8 mouse cellular contexts compared by ENCODE assay signal in the genomic region with DNA sequence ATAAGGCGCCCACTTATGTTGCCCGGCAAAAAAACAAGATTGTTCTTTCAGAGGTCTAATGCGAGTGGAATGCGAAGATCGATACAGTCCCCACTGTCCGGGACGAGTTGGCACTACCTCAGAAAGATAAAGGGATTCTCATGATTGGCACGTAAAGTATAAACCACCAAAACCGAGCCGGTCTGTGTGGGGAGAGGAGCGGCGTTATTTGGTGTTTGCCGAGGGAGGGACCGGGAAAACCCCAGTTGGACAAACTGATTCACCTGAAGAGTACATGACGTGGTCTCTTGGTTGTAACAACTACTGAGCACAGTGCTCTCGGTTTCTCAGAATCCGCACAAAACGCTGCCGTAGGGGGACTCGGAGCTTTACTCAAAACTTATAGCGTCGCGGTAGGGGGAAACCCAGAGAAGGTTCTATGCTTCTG. TPM values are rescaled to one million over a fixed set of nuclear protein-coding genes. Genes with fewer than 3 reads are reported as not detected.
DNase-seq lines count a peak whose midpoint lies in the region; ATAC-seq lines count a peak whose summit lies in the region.

No protein-coding gene starts in this region.

- WGBS in embryonic facial prominence, embryonic 11.5 days: under 1% methylated on average over 23 of the region's 23 CpGs
- under 1% methylated on average over 23 of the region's 23 CpGs for WGBS in intestine, embryonic 14.5 days
- 2% methylated on average over 23 of the region's 23 CpGs for WGBS in midbrain, embryonic 12.5 days

- H3K4me1 ChIP-seq in embryonic facial prominence, embryonic 11.5 days (ENCODE audit: control insufficient read depth, insufficient read depth, low read length): peaks cover 7% of the 10 kb centered on the region; the same call in 1 of the 2 replicates
- H3K4me1 ChIP-seq in intestine, embryonic 14.5 days (replicated peaks; ENCODE audit: control insufficient read depth, insufficient read depth, low read length): peaks cover 43% of the 10 kb centered on the region
- peaks cover 41% of the 10 kb centered on the region for H3K4me1 ChIP-seq in midbrain, embryonic 12.5 days

- no peak for ATAC-seq in embryonic facial prominence, embryonic 11.5 days (replicated peaks; ENCODE audit: insufficient number of reproducible peaks, low FRiP score, low TSS enrichment, low read depth)
- ATAC-seq in intestine, embryonic 14.5 days (replicated peaks; ENCODE audit: low FRiP score, low TSS enrichment, low read depth): no peak
- no peak for ATAC-seq in midbrain, embryonic 12.5 days (ENCODE audit: low FRiP score, low read depth)

- no peaks in the 10 kb centered on the region for H3K9me3 ChIP-seq in embryonic facial prominence, embryonic 11.5 days (replicated peaks; ENCODE audit: control insufficient read depth, low read length)
- no peaks in the 10 kb centered on the region for H3K9me3 ChIP-seq in intestine, embryonic 14.5 days (ENCODE audit: control insufficient read depth, low read length)
- H3K9me3 ChIP-seq in midbrain, embryonic 12.5 days: no peaks in the 10 kb centered on the region

- H3K27ac ChIP-seq in embryonic facial prominence, embryonic 11.5 days (replicated peaks; ENCODE audit: low read depth, low read length): no peak overlapping the region; the same call in 1 of the 2 replicates
- H3K27ac ChIP-seq in intestine, embryonic 14.5 days (ENCODE audit: low read depth): peak overlapping the region; percentile 94
- H3K27ac ChIP-seq in midbrain, embryonic 12.5 days (replicated peaks): 0 out of 2 replicates have a peak overlapping the region, but pooled peaks have one; percentile 67

- peak; percentile 31 to 38 for DNase-seq in lung, adult 18-20 months
- no peak for DNase-seq in lung, postnatal 10 days
- DNase-seq in embryonic facial prominence, embryonic 11.5 days (ENCODE audit: low spot score): no peak
- DNase-seq in intestine, embryonic 14.5 days (ENCODE audit: low spot score): peak; percentile 69
- DNase-seq in c-Kit-positive CD71-positive TER-119-positive erythroid progenitor cells, embryonic 14.5 days (ENCODE audit: low spot score): no peak
- DNase-seq in gastrocnemius, postnatal 10 days: no peak
- no peak for DNase-seq in cerebellum, postnatal 4 days (ENCODE audit: low spot score in 2 of 2)

- peak overlapping the region; percentile 48 for H3K4me3 ChIP-seq in embryonic facial prominence, embryonic 11.5 days (ENCODE audit: low read depth, low read length)
- H3K4me3 ChIP-seq in intestine, embryonic 14.5 days (ENCODE audit: low read depth, low read length): peak overlapping the region; percentile 58
- peak overlapping the region; percentile 68 for H3K4me3 ChIP-seq in midbrain, embryonic 12.5 days

- no peaks in the 10 kb centered on the region for H3K27me3 ChIP-seq in embryonic facial prominence, embryonic 11.5 days (ENCODE audit: control insufficient read depth, insufficient read depth, low read length)
- H3K27me3 ChIP-seq in intestine, embryonic 14.5 days (replicated peaks; ENCODE audit: control insufficient read depth, insufficient read depth, low read length): no peaks in the 10 kb centered on the region
- peaks cover 7% of the 10 kb centered on the region; the same call in 1 of the 2 replicates for H3K27me3 ChIP-seq in midbrain, embryonic 12.5 days

- peak overlapping the region; percentile 84 for H3K4me2 ChIP-seq in embryonic facial prominence, embryonic 11.5 days (ENCODE audit: low read depth, low read length)
- H3K4me2 ChIP-seq in intestine, embryonic 14.5 days (ENCODE audit: low read length): peak overlapping the region; percentile 98
- H3K4me2 ChIP-seq in midbrain, embryonic 12.5 days (replicated peaks): peak overlapping the region; percentile 83

- H3K9ac ChIP-seq in embryonic facial prominence, embryonic 11.5 days (replicated peaks; ENCODE audit: low read length): peak overlapping the region; percentile 43
- H3K9ac ChIP-seq in intestine, embryonic 14.5 days (ENCODE audit: low read length): peak overlapping the region; percentile 47
- H3K9ac ChIP-seq in midbrain, embryonic 12.5 days (replicated peaks): peak overlapping the region; percentile 51

- peaks cover 16% of the 10 kb centered on the region for H3K36me3 ChIP-seq in embryonic facial prominence, embryonic 11.5 days (replicated peaks; ENCODE audit: control insufficient read depth, insufficient read depth, low read depth, low read length)
- H3K36me3 ChIP-seq in intestine, embryonic 14.5 days (ENCODE audit: control insufficient read depth, insufficient read depth, low read length): peaks cover 30% of the 10 kb centered on the region
- peaks cover 26% of the 10 kb centered on the region for H3K36me3 ChIP-seq in midbrain, embryonic 12.5 days

RNA-seq across cellular contexts. Expression of a gene that starts 0.4 kb away (rescaled TPM):
- polyA plus RNA-seq in embryonic facial prominence, embryonic 11.5 days (2014; fragmentation: Nextera tagmentation; extraction: Ambion mirVana): 8.9 and 10.9 TPM in 2 replicates
- polyA plus RNA-seq in intestine, embryonic 14.5 days (2014; fragmentation: Nextera tagmentation; extraction: Ambion mirVana): 37.5 and 38.8 TPM in 2 replicates
- polyA plus RNA-seq in midbrain, embryonic 12.5 days (2016; fragmentation: Nextera tagmentation; extraction: Ambion mirVana): 6.0 and 8.0 TPM in 2 replicates
- 10 to 100 TPM in 1 of 2 experiments, 1 to 10 TPM in 1; 7.4 to 11.9 TPM for total RNA-seq in gastrocnemius, postnatal 10 days (2021)

RNA-seq across cellular contexts. Expression of a gene that starts 0.4 kb away (rescaled TPM):
- 8.6 and 8.9 TPM in 2 replicates for polyA plus RNA-seq in embryonic facial prominence, embryonic 11.5 days (2014; fragmentation: Nextera tagmentation; extraction: Ambion mirVana)
- polyA plus RNA-seq in intestine, embryonic 14.5 days (2014; fragmentation: Nextera tagmentation; extraction: Ambion mirVana): 15.2 and 15.4 TPM in 2 replicates
- polyA plus RNA-seq in midbrain, embryonic 12.5 days (2016; fragmentation: Nextera tagmentation; extraction: Ambion mirVana): 8.2 and 9.4 TPM in 2 replicates
- total RNA-seq in gastrocnemius, postnatal 10 days (2021): 1 to 10 TPM; 3.1 to 3.7 TPM

RNA-seq across cellular contexts. Expression of a gene that starts 6.5 kb away (rescaled TPM):
- polyA plus RNA-seq in embryonic facial prominence, embryonic 11.5 days (2014; fragmentation: Nextera tagmentation; extraction: Ambion mirVana): 1,340 and 1,370 TPM in 2 replicates
- 1,790 and 1,870 TPM in 2 replicates for polyA plus RNA-seq in intestine, embryonic 14.5 days (2014; fragmentation: Nextera tagmentation; extraction: Ambion mirVana)
- polyA plus RNA-seq in midbrain, embryonic 12.5 days (2016; fragmentation: Nextera tagmentation; extraction: Ambion mirVana): 905 and 958 TPM in 2 replicates
- 1,000 to 10,000 TPM; 1,328 to 1,362 TPM for total RNA-seq in gastrocnemius, postnatal 10 days (2021)

RNA-seq across cellular contexts. Expression of a gene that starts 11.3 kb away (rescaled TPM):
- 139 and 140 TPM in 2 replicates for polyA plus RNA-seq in embryonic facial prominence, embryonic 11.5 days (2014; fragmentation: Nextera tagmentation; extraction: Ambion mirVana)
- 121 and 141 TPM in 2 replicates for polyA plus RNA-seq in intestine, embryonic 14.5 days (2014; fragmentation: Nextera tagmentation; extraction: Ambion mirVana)
- 54.9 and 68.1 TPM in 2 replicates for polyA plus RNA-seq in midbrain, embryonic 12.5 days (2016; fragmentation: Nextera tagmentation; extraction: Ambion mirVana)
- 10 to 100 TPM; 21.7 to 25.4 TPM for total RNA-seq in gastrocnemius, postnatal 10 days (2021)

RNA-seq across cellular contexts. Expression of a gene that starts 11.5 kb away (rescaled TPM):
- polyA plus RNA-seq in embryonic facial prominence, embryonic 11.5 days (2014; fragmentation: Nextera tagmentation; extraction: Ambion mirVana): 84.9 and 91.8 TPM in 2 replicates
- polyA plus RNA-seq in intestine, embryonic 14.5 days (2014; fragmentation: Nextera tagmentation; extraction: Ambion mirVana): 61.7 and 65.3 TPM in 2 replicates
- polyA plus RNA-seq in midbrain, embryonic 12.5 days (2016; fragmentation: Nextera tagmentation; extraction: Ambion mirVana): 126 and 138 TPM in 2 replicates
- 10 to 100 TPM; 15.7 to 22.6 TPM for total RNA-seq in gastrocnemius, postnatal 10 days (2021)

Comparison
In these comparisons a context has a peak if more than half of its experiments do, and no peak if none do; other contexts are left out.
1. DNase-seq: peak in lung, adult 18-20 months (2 of 2) and intestine, embryonic 14.5 days (single experiment); none in lung, postnatal 10 days (single experiment), embryonic facial prominence, embryonic 11.5 days (single experiment), c-Kit-positive CD71-positive TER-119-positive erythroid progenitor cells, embryonic 14.5 days (single experiment), gastrocnemius, postnatal 10 days (single experiment) and cerebellum, postnatal 4 days (0 of 2).
2. Peak in every context shown above with its lines, with median percentiles within 50 percentile points of each other: H3K4me2 ChIP-seq, H3K4me3 ChIP-seq and H3K9ac ChIP-seq.